Mouse (Mus musculus) CH12.LX (cell line): Measurements from ENCODE around the gene Krt19. TPM values are rescaled to one million over a fixed set of nuclear protein-coding genes. Genes with fewer than 3 reads are reported as not detected.

Experiments used
- DNase-seq: peaks from one replicate; pipeline ENCODE4 v3.0.0-alpha.2; 2013; ENCODE audit errors: extremely low read depth
- H3K27ac ChIP-seq: 2 replicates; pipeline ENCODE4 v1.5.1; 2012; ENCODE audit warnings: low read depth, mild to moderate bottlenecking, control low read depth, moderate library complexity; ENCODE audit not compliant: insufficient read depth
- H3K27me3 ChIP-seq: replicated peaks from 2 replicates; pipeline ENCODE3; 2012; ENCODE audit warnings: inconsistent platforms
- H3K36me3 ChIP-seq, 2 experiments: replicated peaks in 1 of 2; 2 replicates each; pipeline versions ENCODE3 to v1.6.1; 2012; ENCODE audit warnings: inconsistent platforms in 1 of 2, low read length in 1 of 2, mild to moderate bottlenecking in 1 of 2, mixed read lengths in 1 of 2, moderate library complexity in 1 of 2; ENCODE audit not compliant: control insufficient read depth in 1 of 2, insufficient read depth in 1 of 2
- H3K4me1 ChIP-seq, 2 experiments: 2 replicates each; pipeline ENCODE4 v1.6.1; 2012; ENCODE audit warnings: inconsistent platforms in 1 of 2, moderate library complexity in 1 of 2; ENCODE audit not compliant: insufficient read depth in 2 of 2, control insufficient read depth in 1 of 2
- H3K4me2 ChIP-seq: 2 replicates; pipeline ENCODE4 v1.6.1; 2012; ENCODE audit warnings: low read depth, mild to moderate bottlenecking, control low read depth; ENCODE audit not compliant: poor library complexity, insufficient read depth, severe bottlenecking
- H3K4me3 ChIP-seq, 3 experiments: fragments of 150-350 bp in 1 of 3; sonication (generic) in 1 of 3; replicated peaks in 1 of 3; 2 replicates each; pipeline versions ENCODE3 to v1.5.1; 2011 to 2012; ENCODE audit warnings: low read depth in 2 of 3, low read length in 2 of 3, mild to moderate bottlenecking in 2 of 3, moderate library complexity in 2 of 3, control low read depth in 1 of 3, improper control_type of control experiment in 1 of 3, inconsistent platforms in 1 of 3, mixed read lengths in 1 of 3; ENCODE audit not compliant: poor library complexity in 1 of 3
- H3K79me2 ChIP-seq: replicated peaks from 2 replicates; pipeline ENCODE4 v1.6.1; 2012; ENCODE audit warnings: mild to moderate bottlenecking, moderate library complexity; ENCODE audit not compliant: control insufficient read depth, poor library complexity, insufficient read depth, severe bottlenecking; ENCODE audit errors: extremely low read depth
- H3K9ac ChIP-seq: 2 replicates; pipeline ENCODE4 v1.6.1; 2012; ENCODE audit warnings: low read depth, mild to moderate bottlenecking, control low read depth, moderate library complexity; ENCODE audit not compliant: insufficient read depth
- H3K9me3 ChIP-seq: replicated peaks from 2 replicates; pipeline ENCODE3; 2012; ENCODE audit warnings: low read length, inconsistent platforms, mixed read lengths
- BHLHE40 ChIP-seq: IDR thresholded peaks from 2 replicates; pipeline ENCODE4 v1.6.1; 2011; ENCODE audit warnings: mild to moderate bottlenecking, low read depth, low read length, improper control_type of control experiment
- CTCF ChIP-seq, 2 experiments: IDR thresholded peaks in 1 of 2; conservative IDR thresholded peaks in 1 of 2; 2 replicates each; pipeline ENCODE4 v1.5.1; 2011 to 2012; ENCODE audit warnings: low read depth in 2 of 2, low read length in 2 of 2, improper control_type of control experiment in 1 of 2, inconsistent platforms in 1 of 2, mild to moderate bottlenecking in 1 of 2, moderate library complexity in 1 of 2
- E2F4 ChIP-seq: IDR thresholded peaks from 2 replicates; pipeline ENCODE4 v1.6.1; 2011; ENCODE audit warnings: low read depth, low read length, improper control_type of control experiment; ENCODE audit not compliant: insufficient replicate concordance
- EP300 ChIP-seq: IDR thresholded peaks from 2 replicates; pipeline ENCODE4 v1.6.1; 2011; ENCODE audit warnings: low read length, improper control_type of control experiment
- ETS1 ChIP-seq: conservative IDR thresholded peaks from 2 replicates; pipeline ENCODE4 v1.6.1; 2012; ENCODE audit warnings: low read depth, mild to moderate bottlenecking, inconsistent platforms, low read length, improper control_type of control experiment, moderate library complexity
- HCFC1 ChIP-seq: IDR thresholded peaks from 2 replicates; pipeline ENCODE4 v1.6.1; 2012; ENCODE audit warnings: low read depth, mild to moderate bottlenecking, inconsistent platforms, low read length, improper control_type of control experiment
- JUN ChIP-seq: IDR thresholded peaks from 2 replicates; pipeline ENCODE4 v1.6.1; 2011; ENCODE audit warnings: low read depth, mild to moderate bottlenecking, low read length, improper control_type of control experiment, moderate library complexity; ENCODE audit not compliant: insufficient read depth
- JUND ChIP-seq: conservative IDR thresholded peaks from 2 replicates; pipeline ENCODE4 v1.6.1; 2011; ENCODE audit warnings: low read depth, low read length, improper control_type of control experiment
- MAFK ChIP-seq: IDR thresholded peaks from 2 replicates; pipeline ENCODE4 v1.6.1; 2011; ENCODE audit warnings: low read length, improper control_type of control experiment; ENCODE audit not compliant: insufficient replicate concordance
- MAX ChIP-seq: IDR thresholded peaks from 2 replicates; pipeline ENCODE4 v1.6.1; 2011; ENCODE audit warnings: low read length, improper control_type of control experiment
- MAZ ChIP-seq: IDR thresholded peaks from 2 replicates; pipeline ENCODE4 v1.6.1; 2012; ENCODE audit warnings: low read depth, mild to moderate bottlenecking, inconsistent platforms, low read length, improper control_type of control experiment, moderate library complexity
- MEF2A ChIP-seq: IDR thresholded peaks from 2 replicates; pipeline ENCODE4 v1.6.1; 2014; ENCODE audit warnings: low read depth, mild to moderate bottlenecking, inconsistent platforms, low read length, improper control_type of control experiment, borderline replicate concordance
- MXI1 ChIP-seq: IDR thresholded peaks from 2 replicates; pipeline ENCODE4 v1.6.1; 2011; ENCODE audit warnings: mild to moderate bottlenecking, low read depth, low read length, improper control_type of control experiment
- NELFE ChIP-seq: IDR thresholded peaks from 2 replicates; pipeline ENCODE4 v1.6.1; 2011; ENCODE audit warnings: low read depth, low read length, improper control_type of control experiment
- PAX5 ChIP-seq: IDR thresholded peaks from 2 replicates; pipeline ENCODE4 v1.6.1; 2012; ENCODE audit warnings: low read length, inconsistent platforms, mixed read lengths
- POLR2A ChIP-seq: IDR thresholded peaks from 2 replicates; pipeline ENCODE4 v1.6.1; 2011; ENCODE audit warnings: low read depth, mild to moderate bottlenecking, improper control_type of control experiment, low read length
- RCOR1 ChIP-seq: conservative IDR thresholded peaks from 2 replicates; pipeline ENCODE4 v1.6.1; 2012; ENCODE audit warnings: low read depth, mild to moderate bottlenecking, inconsistent platforms, low read length, improper control_type of control experiment
- SMC3 ChIP-seq: IDR thresholded peaks from 2 replicates; pipeline ENCODE4 v1.6.1; 2011; ENCODE audit warnings: low read depth, low read length, improper control_type of control experiment
- TCF12 ChIP-seq: IDR thresholded peaks from 2 replicates; pipeline ENCODE4 v1.6.1; 2014; ENCODE audit warnings: low read depth, mild to moderate bottlenecking, inconsistent platforms, low read length, improper control_type of control experiment
- USF1 ChIP-seq: IDR thresholded peaks from 2 replicates; pipeline ENCODE4 v1.6.1; 2014; ENCODE audit warnings: low read depth, mild to moderate bottlenecking, inconsistent platforms, low read length, improper control_type of control experiment
- USF2 ChIP-seq: conservative IDR thresholded peaks from 2 replicates; pipeline ENCODE4 v1.6.1; 2011; ENCODE audit warnings: low read depth, low read length, improper control_type of control experiment
- ZC3H11A ChIP-seq: IDR thresholded peaks from 2 replicates; pipeline ENCODE4 v1.6.1; 2012; ENCODE audit warnings: low read depth, mild to moderate bottlenecking, inconsistent platforms, low read length, improper control_type of control experiment
- ZNF384 ChIP-seq: IDR thresholded peaks from 2 replicates; pipeline ENCODE4 v1.6.1; 2012; ENCODE audit warnings: low read depth, low read length, improper control_type of control experiment, inconsistent platforms
- dilution Hi-C: fragments of 300-500 bp; cut with MboI; formaldehyde crosslinking; loops from 2 replicates; pipeline ENCODE4 v1.14.3; 2020; ENCODE audit warnings: low sequenced_read_pairs; ENCODE audit not compliant: extremely low pct_unique_long_range_greater_than_20kb, extremely low pct_ligation_motif_present
- in situ Hi-C: fragments of 300-500 bp; cut with MboI; formaldehyde crosslinking; loops from 3 replicates; pipeline ENCODE4 v1.14.3; 2019; ENCODE audit warnings: low sequenced_read_pairs, low pct_ligation_motif_present, low pct_unique_long_range_greater_than_20kb, mixed read lengths
- polyA plus RNA-seq: library from polyadenylated mRNA; unstranded; fragments of >175 nt; gene quantifications from 2 replicates; pipeline ENCODE4 v1.2.1, GENCODE M21; 2012; ENCODE audit warnings: low read depth; ENCODE audit not compliant: insufficient read length
- total RNA-seq, 2 experiments: library from RNA; depleted of rRNA; stranded (reverse); fragments of 300-350 nt in 1 of 2; fragments of >200 nt in 1 of 2; gene quantifications; 2 replicates each; pipeline ENCODE4 v1.2.3; 2012 to 2014

Gene Krt19
- total and polyA plus RNA-seq, 3 experiments = 0.17 TPM; not detected in 2

DNA sequence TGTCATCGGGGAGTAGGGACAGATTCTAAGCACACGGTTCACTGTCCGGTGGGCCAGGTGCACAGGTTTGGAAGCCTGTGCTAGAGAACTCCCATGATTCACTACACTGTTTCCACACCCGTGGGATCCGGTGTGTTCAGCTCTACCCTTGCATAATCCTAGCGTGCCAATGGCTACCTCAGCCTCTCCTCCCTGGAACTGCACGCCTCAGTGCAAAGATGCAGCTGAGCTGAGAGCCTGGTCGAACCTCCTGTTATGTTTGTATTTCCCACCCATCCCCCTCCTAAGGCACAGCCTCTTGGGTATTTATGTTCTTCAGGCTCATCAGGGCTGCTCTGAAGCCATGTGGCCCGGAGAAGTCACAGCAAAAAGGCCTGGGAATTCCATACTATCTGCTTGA lies 50.6 kb downstream of the Krt19 start:
- H3K9me3 ChIP-seq = no peaks in the 10 kb centered on the region
- H3K79me2 ChIP-seq = no peaks in the 10 kb centered on the region
- H3K4me2 ChIP-seq = no peak overlapping the region
- in situ Hi-C loops (no loop called here), dilution Hi-C loops (no loop called here)
- no peak overlapping the region for H3K9ac ChIP-seq
- H3K4me1 ChIP-seq = no peaks in the 10 kb centered on the region
- H3K27ac ChIP-seq = no peak overlapping the region
- no peak for DNase-seq
- peaks cover 97% of the 10 kb centered on the region for H3K27me3 ChIP-seq
- H3K4me3 ChIP-seq = no peak overlapping the region
- TF ChIP-seq E2F4 = no peak
- no peak for TF ChIP-seq CTCF (conservative IDR thresholded peaks at IDR 0.05 in 1 of 2, IDR thresholded peaks at IDR 0.05 in 1 of 2; ENCODE audit: low read depth in 2 of 2, low read length in 2 of 2)
- TF ChIP-seq PAX5 = no peak
- TF ChIP-seq ZC3H11A = no peak
- TF ChIP-seq JUN = no peak
- TF ChIP-seq MAZ = no peak
- no peak for TF ChIP-seq HCFC1
- TF ChIP-seq EP300 = no peak
- TF ChIP-seq JUND = no peak
- TF ChIP-seq MAFK = no peak
- no peak for TF ChIP-seq NELFE
- no peak for TF ChIP-seq TCF12
- TF ChIP-seq SMC3 = no peak
- TF ChIP-seq ZNF384 = no peak
- no peak for TF ChIP-seq RCOR1
- no peak for TF ChIP-seq POLR2A
- no peaks in the 10 kb centered on the region for H3K36me3 ChIP-seq

DNA sequence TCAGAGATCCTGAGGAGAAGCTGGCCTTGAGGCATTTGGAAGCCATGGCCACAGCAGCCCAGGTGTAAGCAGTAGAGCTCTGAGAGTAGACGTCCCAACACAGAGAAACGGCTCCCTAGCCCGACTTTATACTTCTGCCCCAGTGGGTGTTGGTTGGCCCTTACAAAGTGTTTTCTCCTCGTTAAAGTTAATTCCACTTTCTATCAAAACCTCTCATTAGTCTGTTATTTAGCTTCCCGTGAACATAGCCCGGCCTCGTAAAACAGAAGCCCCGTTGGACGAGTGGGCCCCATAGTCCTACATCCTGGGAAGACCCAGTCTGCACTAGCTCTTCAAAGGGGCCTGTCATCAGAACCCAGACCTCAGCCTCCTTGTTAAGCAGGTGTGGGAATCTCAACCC lies 52.3 kb downstream of the Krt19 start, which contains the start of gene Krt35:
TSS of gene Krt35 (minus strand) at position 101 of the 400 bp plus-strand sequence.
- Histone ChIP-seq H3K9ac (no peak within 1 kb of the TSS), H3K4me3 (no peak within 1 kb of the TSS), H3K9me3 (no peaks in the 10 kb centered on the region), H3K4me1 (no peaks in the 10 kb centered on the region), H3K79me2 (no peaks in the 10 kb centered on the region), H3K4me2 (no peak within 1 kb of the TSS), H3K27ac (no peak within 1 kb of the TSS), H3K36me3 (no peaks in the 10 kb centered on the region), H3K27me3 (peaks cover 97% of the 10 kb centered on the region)
- no peak for DNase-seq
- in situ Hi-C loops (no loop called here), dilution Hi-C loops (no loop called here)
- TF ChIP-seq USF2 = no peak
- TF ChIP-seq NELFE = no peak
- TF ChIP-seq MAZ = no peak
- TF ChIP-seq BHLHE40 = no peak
- TF ChIP-seq PAX5 = no peak
- TF ChIP-seq EP300 = no peak
- no peak for TF ChIP-seq JUND
- TF ChIP-seq ETS1 = no peak
- TF ChIP-seq MAX = no peak
- TF ChIP-seq MXI1 = no peak
- no peak for TF ChIP-seq RCOR1
- no peak for TF ChIP-seq CTCF (conservative IDR thresholded peaks at IDR 0.05 in 1 of 2, IDR thresholded peaks at IDR 0.05 in 1 of 2; ENCODE audit: low read depth in 2 of 2, low read length in 2 of 2)
- TF ChIP-seq USF1 = no peak
- no peak for TF ChIP-seq MEF2A

Other genes with a start within 250 kb of the Krt19 start
Only the 20 nearest of the 25 such genes appear.
- not detected in 2 replicates for gene Krtap9-5, start 200.2 kb downstream of the Krt19 start, total RNA-seq (2012; rRNA removed)
- not detected in 2 replicates for gene Krtap9-5, start 200.2 kb downstream of the Krt19 start, total RNA-seq (2014; rRNA removed)
- not detected in 2 replicates for gene Krtap9-5, start 200.2 kb downstream of the Krt19 start, polyA plus RNA-seq
- not detected in 2 replicates for gene Krtap29-1, start 169.6 kb downstream of the Krt19 start, total RNA-seq (2012; rRNA removed)
- gene Krtap29-1, start 169.6 kb downstream of the Krt19 start, total RNA-seq (2014; rRNA removed) = not detected in 2 replicates
- gene Krtap29-1, start 169.6 kb downstream of the Krt19 start, polyA plus RNA-seq = not detected in 2 replicates
- not detected in 2 replicates for gene Krtap16-1, start 162.1 kb downstream of the Krt19 start, total RNA-seq (2012; rRNA removed)
- gene Krtap16-1, start 162.1 kb downstream of the Krt19 start, total RNA-seq (2014; rRNA removed) = not detected in 2 replicates
- not detected in 2 replicates for gene Krtap16-1, start 162.1 kb downstream of the Krt19 start, polyA plus RNA-seq
- gene Krtap17-1, start 154.7 kb downstream of the Krt19 start, total RNA-seq (2012; rRNA removed) = not detected in 2 replicates
- gene Krtap17-1, start 154.7 kb downstream of the Krt19 start, total RNA-seq (2014; rRNA removed) = not detected in 2 replicates
- gene Krtap17-1, start 154.7 kb downstream of the Krt19 start, polyA plus RNA-seq = not detected in 2 replicates
- gene Krt33a, start 132.5 kb downstream of the Krt19 start, total RNA-seq (2012; rRNA removed) = not detected in 2 replicates
- not detected in 2 replicates for gene Krt33a, start 132.5 kb downstream of the Krt19 start, total RNA-seq (2014; rRNA removed)
- gene Krt33a, start 132.5 kb downstream of the Krt19 start, polyA plus RNA-seq = not detected in 2 replicates
- gene Krt33b, start 118.8 kb downstream of the Krt19 start, total RNA-seq (2012; rRNA removed) = not detected in 2 replicates
- gene Krt33b, start 118.8 kb downstream of the Krt19 start, total RNA-seq (2014; rRNA removed) = not detected in 2 replicates
- not detected in 2 replicates for gene Krt33b, start 118.8 kb downstream of the Krt19 start, polyA plus RNA-seq
- not detected in 2 replicates for gene Krt34, start 107.1 kb downstream of the Krt19 start, total RNA-seq (2012; rRNA removed)
- not detected in 2 replicates for gene Krt34, start 107.1 kb downstream of the Krt19 start, total RNA-seq (2014; rRNA removed)
- gene Krt34, start 107.1 kb downstream of the Krt19 start, polyA plus RNA-seq = not detected in 2 replicates
- gene Krt31, start 98.1 kb downstream of the Krt19 start, total RNA-seq (2012; rRNA removed) = not detected in 2 replicates
- gene Krt31, start 98.1 kb downstream of the Krt19 start, total RNA-seq (2014; rRNA removed) = not detected in 2 replicates
- not detected in 2 replicates for gene Krt31, start 98.1 kb downstream of the Krt19 start, polyA plus RNA-seq
- gene Krt32, start 60.4 kb downstream of the Krt19 start, total RNA-seq (2012; rRNA removed) = not detected in 2 replicates
- gene Krt32, start 60.4 kb downstream of the Krt19 start, total RNA-seq (2014; rRNA removed) = not detected in 2 replicates
- not detected in 2 replicates for gene Krt32, start 60.4 kb downstream of the Krt19 start, polyA plus RNA-seq
- not detected in 2 replicates for gene Krt35, start 52.4 kb downstream of the Krt19 start, total RNA-seq (2012; rRNA removed)
- not detected in 2 replicates for gene Krt35, start 52.4 kb downstream of the Krt19 start, total RNA-seq (2014; rRNA removed)
- not detected in 2 replicates for gene Krt35, start 52.4 kb downstream of the Krt19 start, polyA plus RNA-seq
- gene Krt36, start 43.0 kb downstream of the Krt19 start, total RNA-seq (2012; rRNA removed) = not detected in 2 replicates
- gene Krt36, start 43.0 kb downstream of the Krt19 start, total RNA-seq (2014; rRNA removed) = not detected in 2 replicates
- not detected in 2 replicates for gene Krt36, start 43.0 kb downstream of the Krt19 start, polyA plus RNA-seq
- gene Krt13, start 27.1 kb downstream of the Krt19 start, total RNA-seq (2012; rRNA removed) = not detected in 2 replicates
- not detected in 2 replicates for gene Krt13, start 27.1 kb downstream of the Krt19 start, total RNA-seq (2014; rRNA removed)
- not detected in 2 replicates for gene Krt13, start 27.1 kb downstream of the Krt19 start, polyA plus RNA-seq
- 0.21 TPM in 2 replicates for gene Krt15, start 12.7 kb downstream of the Krt19 start, total RNA-seq (2012; rRNA removed)
- gene Krt15, start 12.7 kb downstream of the Krt19 start, total RNA-seq (2014; rRNA removed) = not detected in 2 replicates
- not detected in 2 replicates for gene Krt15, start 12.7 kb downstream of the Krt19 start, polyA plus RNA-seq
- gene Krt9, start 44.6 kb upstream of the Krt19 start, total RNA-seq (2012; rRNA removed) = not detected in 2 replicates
- not detected in 2 replicates for gene Krt9, start 44.6 kb upstream of the Krt19 start, total RNA-seq (2014; rRNA removed)
- not detected in 2 replicates for gene Krt9, start 44.6 kb upstream of the Krt19 start, polyA plus RNA-seq
- not detected in 2 replicates for gene Krt14, start 58.9 kb upstream of the Krt19 start, total RNA-seq (2012; rRNA removed)
- gene Krt14, start 58.9 kb upstream of the Krt19 start, total RNA-seq (2014; rRNA removed) = not detected in 2 replicates
- not detected in 2 replicates for gene Krt14, start 58.9 kb upstream of the Krt19 start, polyA plus RNA-seq
- gene Krt16, start 100.2 kb upstream of the Krt19 start, total RNA-seq (2012; rRNA removed) = 0.08 TPM in 1 of 2 replicates, not detected in the other
- not detected in 2 replicates for gene Krt16, start 100.2 kb upstream of the Krt19 start, total RNA-seq (2014; rRNA removed)
- gene Krt16, start 100.2 kb upstream of the Krt19 start, polyA plus RNA-seq = not detected in 2 replicates
- gene Krt17, start 112.4 kb upstream of the Krt19 start, total RNA-seq (2012; rRNA removed) = 0.76 and 0.97 TPM in 2 replicates
- 0.15 TPM in 1 of 2 replicates, not detected in the other for gene Krt17, start 112.4 kb upstream of the Krt19 start, total RNA-seq (2014; rRNA removed)
- not detected in 2 replicates for gene Krt17, start 112.4 kb upstream of the Krt19 start, polyA plus RNA-seq
- not detected in 2 replicates for gene Krt42, start 121.2 kb upstream of the Krt19 start, total RNA-seq (2012; rRNA removed)
- gene Krt42, start 121.2 kb upstream of the Krt19 start, total RNA-seq (2014; rRNA removed) = not detected in 2 replicates
- not detected in 2 replicates for gene Krt42, start 121.2 kb upstream of the Krt19 start, polyA plus RNA-seq
- gene Eif1, start 171.2 kb upstream of the Krt19 start, total RNA-seq (2012; rRNA removed) = 249 and 265 TPM in 2 replicates
- gene Eif1, start 171.2 kb upstream of the Krt19 start, total RNA-seq (2014; rRNA removed) = 401 and 406 TPM in 2 replicates
- 989 and 1,001 TPM in 2 replicates for gene Eif1, start 171.2 kb upstream of the Krt19 start, polyA plus RNA-seq
- not detected in 2 replicates for gene Gast, start 185.7 kb upstream of the Krt19 start, total RNA-seq (2012; rRNA removed)
- not detected in 2 replicates for gene Gast, start 185.7 kb upstream of the Krt19 start, total RNA-seq (2014; rRNA removed)
- not detected in 2 replicates for gene Gast, start 185.7 kb upstream of the Krt19 start, polyA plus RNA-seq